Mouse (Mus musculus) forebrain, embryonic 14.5 days (tissue): ENCODE results near the gene Scaf8. TPM values are rescaled to one million over a fixed set of nuclear protein-coding genes. Genes with fewer than 3 reads are reported as not detected.
"Not testable (repeated sequence)": the region's sequence is repeated elsewhere in the genome, so short reads cannot be mapped to it uniquely, and the experiment has no call there.

Experiments used
- ATAC-seq: fragments of 200-750 bp; cut with Nextera tagmentation; 2 replicates; pipeline ENCODE4 v1.8.0; 2017; ENCODE audit warnings: mild to moderate bottlenecking, moderate library complexity
- DNase-seq: peaks from one replicate; pipeline ENCODE4 v3.0.0-alpha.2; 2015; ENCODE audit warnings: low spot score
- H3K27ac ChIP-seq: fragments of 300-500 bp; sonication (generic); 2 replicates; pipeline ENCODE4 v1.5.1; 2014; ENCODE audit warnings: low read depth, mild to moderate bottlenecking, control low read depth, low read length, moderate library complexity
- H3K27me3 ChIP-seq: fragments of 300-500 bp; sonication (generic); replicated peaks from 2 replicates; pipeline ENCODE4 v1.6.1; 2014; ENCODE audit warnings: low read length, control low read depth, mixed read lengths; ENCODE audit not compliant: control insufficient read depth, insufficient read depth
- H3K36me3 ChIP-seq: fragments of 300-500 bp; sonication (generic); 2 replicates; pipeline ENCODE4 v1.6.1; 2014; ENCODE audit warnings: low read length, control low read depth; ENCODE audit not compliant: control insufficient read depth, insufficient read depth
- H3K4me1 ChIP-seq: fragments of 300-500 bp; sonication (generic); 2 replicates; pipeline ENCODE4 v1.6.1; 2014; ENCODE audit warnings: antibody characterized with exemption, low read length, control low read depth; ENCODE audit not compliant: control insufficient read depth, insufficient read depth
- H3K4me2 ChIP-seq: fragments of 300-500 bp; sonication (generic); 2 replicates; pipeline ENCODE4 v1.6.1; 2014; ENCODE audit warnings: mild to moderate bottlenecking, control low read depth, low read length
- H3K4me3 ChIP-seq: fragments of 300-500 bp; sonication (generic); 2 replicates; pipeline ENCODE4 v1.5.1; 2014; ENCODE audit warnings: low read depth, low read length, control low read depth
- H3K9ac ChIP-seq: fragments of 300-500 bp; sonication (generic); 2 replicates; pipeline ENCODE4 v1.6.1; 2014; ENCODE audit warnings: mild to moderate bottlenecking, low read length, control low read depth, moderate library complexity
- H3K9me3 ChIP-seq: fragments of 300-500 bp; sonication (generic); replicated peaks from 2 replicates; pipeline ENCODE4 v1.6.1; 2016; ENCODE audit warnings: low read length, control low read depth, mixed read lengths; ENCODE audit not compliant: control insufficient read depth
- WGBS: fragments of 180-500 bp; shearing (Covaris S2); extraction: QIAGEN DNeasy Blood & Tissue Kit; methylation state at CpG from one replicate; pipeline ENCODE4 v1.1.7; 2014; 5-methylcytosine and 5-hydroxymethylcytosine counted together
- polyA plus RNA-seq: library from polyadenylated mRNA; unstranded; fragments of >200 nt; fragmentation: Nextera tagmentation; extraction: Ambion mirVana; gene quantifications from 2 replicates; pipeline ENCODE4 v1.2.1, GENCODE M21; 2014

The Scaf8 gene
- polyA plus RNA-seq, 1 experiment from 2014 or later: 15.9 TPM

DNA sequence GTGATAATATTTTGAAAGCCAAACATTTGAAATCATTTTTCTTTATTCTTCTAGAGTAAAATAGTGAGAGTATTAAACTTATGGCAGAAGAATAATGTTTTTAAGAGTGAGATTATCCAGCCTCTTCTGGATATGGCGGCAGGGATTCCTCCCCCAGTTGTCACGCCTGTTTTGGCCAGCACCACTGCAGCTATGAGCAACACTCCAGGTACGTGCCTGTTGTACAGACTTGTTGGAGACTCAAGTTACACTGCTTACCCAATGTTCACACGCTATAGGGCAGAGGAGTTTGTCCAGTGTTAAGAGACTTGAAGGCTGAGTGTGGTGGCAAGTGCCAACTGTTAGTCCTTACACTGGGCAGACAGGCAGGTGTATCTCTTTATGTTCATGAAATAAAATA is 48.1 kb downstream of the Scaf8 start:
- Histone ChIP-seq H3K4me1 (no peaks in the 10 kb centered on the region), H3K36me3 (peaks cover 27% of the 10 kb centered on the region), H3K9me3 (no peaks in the 10 kb centered on the region), H3K27me3 (no peaks in the 10 kb centered on the region), H3K4me2 (no peak overlapping the region), H3K4me3 (no peak overlapping the region), H3K9ac (no peak overlapping the region), H3K27ac (no peak overlapping the region)
- ATAC-seq (no peak), DNase-seq (no peak)
- WGBS: 91% methylated on average over 4 of the region's 4 CpGs

DNA sequence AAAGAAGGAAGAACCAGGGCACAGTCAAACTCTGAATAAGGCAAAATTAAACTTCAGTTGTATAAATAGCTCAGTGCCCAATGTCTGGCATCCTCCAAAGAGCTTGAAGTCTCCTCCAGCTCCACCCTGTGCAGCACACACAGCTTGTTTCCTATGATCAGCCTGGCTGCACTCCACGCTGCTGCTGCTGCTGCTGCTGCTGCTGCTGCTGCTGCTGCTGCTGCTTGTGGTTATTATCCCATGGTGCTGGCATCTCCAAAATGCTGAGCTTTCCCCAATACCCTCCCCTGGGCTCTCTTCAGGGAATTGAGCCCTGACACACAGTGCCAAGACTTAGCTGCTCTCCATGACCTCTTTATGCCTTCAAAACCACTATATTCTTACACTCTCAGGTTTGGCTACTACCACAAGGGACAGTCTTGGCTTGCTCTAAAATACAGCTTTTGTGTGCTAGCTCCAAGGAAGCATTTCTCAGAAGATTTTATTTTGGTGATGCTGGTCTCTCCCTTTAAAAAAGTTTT is 65.7 kb downstream of the Scaf8 start:
- H3K27me3 ChIP-seq, H3K4me3 ChIP-seq, DNase-seq: not testable (repeated sequence)

DNA sequence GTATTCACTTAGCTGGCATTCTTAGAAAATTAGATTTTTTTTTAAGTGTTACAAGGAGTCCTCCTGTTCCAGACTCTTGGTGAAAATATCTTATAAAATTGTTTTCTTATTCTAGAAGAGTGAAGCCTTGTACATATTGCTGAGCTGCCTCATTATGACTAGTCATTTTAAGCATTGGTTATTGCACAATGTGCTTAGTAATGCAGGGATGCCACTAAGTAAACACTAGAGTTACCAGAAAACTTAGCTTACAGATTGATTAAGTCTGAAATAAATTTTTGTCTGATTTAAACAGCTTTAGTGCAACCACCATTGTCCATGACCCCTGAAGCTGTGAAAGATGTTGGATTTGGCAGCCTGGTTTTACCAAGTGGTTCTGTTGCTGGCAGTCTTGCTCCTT is 80.7 kb downstream of the Scaf8 start:
- not testable (repeated sequence) for H3K4me2 ChIP-seq, DNase-seq, ATAC-seq, H3K4me3 ChIP-seq, H3K4me1 ChIP-seq, H3K9ac ChIP-seq, H3K27me3 ChIP-seq, H3K27ac ChIP-seq, H3K9me3 ChIP-seq
- peaks cover 75% of the 10 kb centered on the region for H3K36me3 ChIP-seq

More for the DNA sequence above, 65.7 kb downstream of the Scaf8 start:
- ATAC-seq, H3K27ac ChIP-seq, H3K4me2 ChIP-seq, H3K4me1 ChIP-seq, H3K9me3 ChIP-seq, H3K9ac ChIP-seq: not testable (repeated sequence)
- H3K36me3 ChIP-seq: peaks cover 51% of the 10 kb centered on the region
- WGBS: 96% methylated on average over 1 of the region's 1 CpGs

DNA sequence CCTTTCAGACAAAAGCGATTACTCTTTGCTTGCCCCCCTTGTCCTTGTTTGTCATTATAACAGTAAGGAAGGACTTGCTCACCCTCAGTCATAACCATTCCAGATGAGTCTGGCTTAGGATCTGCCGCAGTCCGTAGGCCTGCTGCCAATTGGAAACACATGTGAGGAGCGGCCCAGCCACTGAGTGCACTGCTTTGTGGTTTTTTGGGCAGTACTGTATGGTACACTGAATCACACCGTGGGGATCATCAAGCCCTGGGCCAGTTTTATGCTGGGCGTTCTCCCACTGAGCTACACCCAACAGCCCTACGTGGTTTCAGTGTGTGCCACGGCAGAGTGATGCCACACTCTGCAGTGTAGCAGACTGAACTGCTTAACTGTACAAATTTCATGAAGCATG is 85.6 kb downstream of the Scaf8 start:
- Histone ChIP-seq H3K4me2 (no peak overlapping the region), H3K4me3 (no peak overlapping the region), H3K27me3 (no peaks in the 10 kb centered on the region), H3K27ac (no peak overlapping the region), H3K36me3 (peaks cover 69% of the 10 kb centered on the region), H3K9me3 (no peaks in the 10 kb centered on the region), H3K9ac (no peak overlapping the region), H3K4me1 (no peaks in the 10 kb centered on the region)
- DNase-seq (no peak), ATAC-seq (no peak)
- 98% methylated on average over 8 of the region's 8 CpGs for WGBS

DNA sequence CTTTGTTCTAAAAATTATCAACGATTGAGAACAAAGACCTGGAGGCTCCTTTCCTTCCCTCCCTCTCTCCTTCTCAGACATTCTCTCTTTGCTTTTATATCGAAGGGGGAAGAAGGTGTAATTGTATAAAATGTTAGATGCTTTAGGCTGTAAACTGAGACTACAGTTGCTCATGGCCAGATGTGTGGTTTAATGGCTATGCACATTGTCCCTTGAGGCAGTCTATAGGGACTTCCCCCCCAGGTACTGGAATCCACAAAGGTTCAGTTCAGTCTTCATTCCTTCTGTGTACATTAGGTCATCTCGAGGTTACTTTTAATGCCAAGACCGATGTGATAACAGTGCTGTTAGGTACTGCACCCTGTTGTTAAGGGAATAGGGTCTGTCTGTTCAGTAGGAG is 89.1 kb downstream of the Scaf8 start:
- 88% methylated on average over 4 of the region's 4 CpGs for WGBS

DNA sequence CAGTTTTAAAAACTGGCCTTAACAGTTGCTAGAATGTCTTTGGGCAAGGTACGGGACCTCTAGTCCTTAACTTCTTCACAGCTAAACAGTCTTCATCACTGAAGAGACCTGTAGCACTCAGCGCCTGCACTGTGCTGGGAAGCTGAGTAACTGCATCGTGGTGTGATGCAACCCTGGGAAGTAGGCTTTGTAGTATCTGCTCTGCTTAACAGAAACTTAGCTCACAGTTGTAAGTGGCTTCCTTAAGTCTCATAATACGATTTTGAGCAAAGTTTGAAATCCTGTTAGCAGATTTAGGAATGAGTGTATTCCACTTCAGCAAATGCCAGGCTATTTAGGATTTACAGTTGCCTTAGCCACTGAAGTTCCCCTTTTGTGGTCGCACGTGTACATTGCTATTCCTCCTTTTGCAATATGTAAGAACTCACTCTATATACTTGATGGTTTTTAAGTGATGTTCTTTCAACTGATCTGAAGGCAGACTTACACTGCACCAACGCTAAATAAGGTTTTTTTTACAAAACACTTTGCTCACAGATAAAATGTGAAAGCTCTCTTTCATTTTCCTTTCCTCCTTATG is 90.1 kb downstream of the Scaf8 start:
- H3K36me3 ChIP-seq: peaks cover 37% of the 10 kb centered on the region
- WGBS: 94% methylated on average over 7 of the region's 7 CpGs
- H3K27me3 ChIP-seq: no peaks in the 10 kb centered on the region

More for the DNA sequence above, 89.1 kb downstream of the Scaf8 start:
- no peak overlapping the region for H3K4me2 ChIP-seq
- H3K27ac ChIP-seq: no peak overlapping the region
- H3K36me3 ChIP-seq: peaks cover 45% of the 10 kb centered on the region
- H3K27me3 ChIP-seq: no peaks in the 10 kb centered on the region
- no peaks in the 10 kb centered on the region for H3K9me3 ChIP-seq
- no peak for DNase-seq
- no peaks in the 10 kb centered on the region for H3K4me1 ChIP-seq
- no peak for ATAC-seq
- no peak overlapping the region for H3K9ac ChIP-seq
- H3K4me3 ChIP-seq: no peak overlapping the region

DNA sequence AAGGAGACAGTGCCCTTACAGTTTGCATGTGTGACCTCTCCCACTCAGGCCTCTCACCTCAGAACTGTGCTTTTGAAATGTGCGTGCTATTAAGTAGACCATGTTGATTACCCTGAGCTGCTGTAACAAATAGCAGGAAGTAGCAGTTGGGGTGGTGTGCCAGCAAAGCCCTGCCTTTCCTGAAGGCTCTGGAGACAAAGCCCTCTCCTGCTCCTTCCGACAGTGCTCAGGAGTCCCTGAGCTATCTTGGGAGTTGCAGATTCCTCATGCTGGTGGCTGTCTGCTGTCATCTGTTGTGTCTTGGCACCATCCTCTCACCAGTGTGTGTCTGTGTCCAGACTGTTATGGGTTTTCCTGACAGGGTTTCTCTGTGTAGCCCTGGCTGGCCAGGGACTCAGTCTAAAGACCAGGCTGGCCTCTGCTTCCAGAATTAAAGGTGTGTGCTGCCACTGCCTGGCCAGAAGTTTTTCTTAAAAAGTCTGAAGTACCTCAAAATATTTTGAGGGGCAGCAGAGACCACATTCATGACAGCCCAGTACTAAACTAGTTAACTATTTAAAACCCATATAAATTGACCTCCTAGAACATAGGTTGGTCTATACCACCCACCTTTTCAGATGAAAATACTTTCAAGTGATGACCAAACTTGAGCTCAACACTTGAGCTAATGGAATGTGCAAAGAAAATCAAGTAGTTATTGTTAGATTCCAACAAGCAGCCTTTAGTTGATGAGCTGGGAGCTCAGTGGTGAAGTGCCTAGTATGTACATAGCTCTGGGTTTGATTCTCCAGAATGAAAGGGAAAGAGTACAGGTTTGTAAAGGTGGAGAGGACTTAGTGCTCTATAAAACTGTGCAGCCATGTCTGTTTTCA is 92.0 kb downstream of the Scaf8 start:
- WGBS: 85% methylated on average over 2 of the region's 2 CpGs
- Histone ChIP-seq H3K36me3 (peaks cover 19% of the 10 kb centered on the region; the same call in 1 of the 2 replicates), H3K4me2 (no peak overlapping the region), H3K27me3 (no peaks in the 10 kb centered on the region), H3K4me3 (no peak overlapping the region), H3K4me1 (no peaks in the 10 kb centered on the region), H3K27ac (no peak overlapping the region), H3K9ac (no peak overlapping the region), H3K9me3 (no peaks in the 10 kb centered on the region)
- ATAC-seq (no peak), DNase-seq (no peak)

More for the DNA sequence above, 90.1 kb downstream of the Scaf8 start:
- Histone ChIP-seq H3K27ac (no peak overlapping the region), H3K4me2 (no peak overlapping the region), H3K9me3 (no peaks in the 10 kb centered on the region), H3K9ac (no peak overlapping the region), H3K4me1 (no peaks in the 10 kb centered on the region), H3K4me3 (no peak overlapping the region)
- ATAC-seq (no peak), DNase-seq (no peak)

DNA sequence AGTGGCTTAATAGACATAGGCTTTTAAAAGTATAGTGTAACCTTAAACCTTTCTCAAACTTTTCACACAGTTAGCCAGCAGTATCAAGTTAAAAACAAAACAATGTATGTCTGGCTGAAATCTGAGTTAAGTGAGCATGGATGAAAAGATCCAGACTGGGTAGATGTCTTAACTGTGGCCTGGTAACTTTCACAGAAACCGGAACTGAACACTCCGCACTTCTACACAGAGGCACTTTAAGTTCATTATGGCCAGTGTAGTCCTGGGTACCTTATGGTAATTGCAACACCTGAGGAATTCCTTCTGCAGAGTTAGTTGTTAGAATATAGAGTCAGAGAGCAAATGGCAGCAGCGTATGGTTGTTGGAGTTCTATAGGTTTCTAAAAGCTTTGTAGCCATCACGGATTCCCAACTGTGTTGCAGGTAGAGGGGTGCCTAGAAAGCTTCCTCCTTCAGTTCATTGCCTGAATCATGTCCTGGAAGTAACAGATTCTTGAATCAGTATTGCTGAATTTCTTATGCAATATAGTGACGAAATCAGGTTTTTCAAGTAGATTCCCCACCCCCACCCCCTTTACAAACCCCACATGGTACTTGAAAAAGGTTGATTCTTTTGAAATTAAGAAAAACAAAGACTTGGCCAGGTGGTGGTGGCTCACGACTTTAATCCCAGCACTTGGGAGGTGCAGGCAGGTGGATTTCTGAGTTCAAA is 92.9 kb downstream of the Scaf8 start:
- 86% methylated on average over 6 of the region's 6 CpGs for WGBS
- peaks cover 24% of the 10 kb centered on the region for H3K36me3 ChIP-seq
- no peaks in the 10 kb centered on the region for H3K27me3 ChIP-seq
- no peak overlapping the region for H3K4me3 ChIP-seq
- no peaks in the 10 kb centered on the region for H3K9me3 ChIP-seq
- no peak overlapping the region for H3K4me2 ChIP-seq
- no peaks in the 10 kb centered on the region for H3K4me1 ChIP-seq
- DNase-seq (no peak), ATAC-seq (no peak)
- no peak overlapping the region for H3K27ac ChIP-seq
- no peak overlapping the region for H3K9ac ChIP-seq
